Mouse (Mus musculus): ENCODE measurements around the gene Acd. TPM values are rescaled to one million over a fixed set of nuclear protein-coding genes. Genes with fewer than 3 reads are reported as not detected.

Acd gene
- polyA plus RNA-seq, 1 experiment from 2014 or later, result 41.7 TPM

DNA sequence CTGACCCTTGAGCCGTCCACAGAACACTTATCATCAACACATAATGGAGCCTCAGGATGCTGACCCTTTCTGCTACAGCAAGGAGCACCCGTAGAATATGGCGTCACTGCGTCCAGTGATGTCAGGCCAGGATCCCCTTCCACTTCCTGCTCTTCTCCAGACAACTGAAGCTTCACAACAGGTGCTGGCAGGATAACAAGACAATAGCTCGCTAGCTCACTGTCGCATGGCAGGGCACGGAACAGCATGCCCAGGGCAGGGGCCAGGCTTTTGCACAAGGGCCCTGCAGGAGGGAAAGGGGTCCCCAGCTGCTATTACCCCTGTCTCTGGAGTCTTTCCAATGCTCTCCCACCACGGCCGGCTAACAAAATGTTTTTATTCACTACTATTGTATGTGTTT lies 22.0 kb upstream of the Acd start:
- no peak overlapping the region for H3K27ac ChIP-seq (replicated peaks in 1 of 2; ENCODE audit: control insufficient read depth in 1 of 2, insufficient read depth in 1 of 2, low read depth in 2 of 2, low read length in 2 of 2)
- no peaks in the 10 kb centered on the region for H3K27me3 ChIP-seq (ENCODE audit: control insufficient read depth, insufficient read depth, low read length)
- no peak for ATAC-seq (ENCODE audit: insufficient number of reproducible peaks, insufficient read depth, low FRiP score, low read depth)
- no peak overlapping the region for H3K4me2 ChIP-seq (ENCODE audit: low read length)
- peaks cover 17% of the 10 kb centered on the region for H3K36me3 ChIP-seq (ENCODE audit: control insufficient read depth, insufficient read depth, low read length)
- H3K9ac ChIP-seq (ENCODE audit: low read length), result no peak overlapping the region
- no peaks in the 10 kb centered on the region for H3K9me3 ChIP-seq (ENCODE audit: control insufficient read depth, low read length)
- peaks cover 0 to 1% of the 10 kb centered on the region in 2 experiments; a peak in 1 of 4 replicates for H3K4me1 ChIP-seq (ENCODE audit: control insufficient read depth in 2 of 2, insufficient read depth in 2 of 2, low read length in 2 of 2)
- no peak overlapping the region for H3K4me3 ChIP-seq (ENCODE audit: control insufficient read depth in 1 of 2, insufficient read depth in 1 of 2, low read depth in 1 of 2, low read length in 2 of 2)
- WGBS, result 84% methylated on average over 9 of the region's 9 CpGs

DNA sequence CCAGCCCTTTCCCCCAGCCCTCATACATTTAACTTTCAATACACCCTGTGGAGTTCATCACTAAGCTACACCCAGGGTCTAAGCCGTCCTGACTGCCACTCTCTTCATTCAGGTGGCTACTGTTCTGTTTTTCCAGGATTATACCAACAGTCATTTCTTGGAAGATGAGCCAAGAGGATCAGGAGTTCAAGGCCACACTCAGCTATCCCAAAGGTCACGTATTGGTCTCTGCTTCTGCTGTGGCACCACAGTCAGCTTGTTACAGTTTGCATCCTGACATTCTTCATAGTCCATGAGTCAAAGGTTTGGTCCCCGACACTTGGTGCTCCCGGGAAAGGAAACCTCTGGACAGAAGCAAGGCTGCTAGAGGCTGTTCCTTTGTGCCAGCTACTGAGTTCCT lies 18.7 kb upstream of the Acd start:
- H3K27me3 ChIP-seq (ENCODE audit: control insufficient read depth, insufficient read depth, low read length), result no peaks in the 10 kb centered on the region
- no peak overlapping the region for H3K27ac ChIP-seq (replicated peaks in 1 of 2; ENCODE audit: control insufficient read depth in 1 of 2, insufficient read depth in 1 of 2, low read depth in 2 of 2, low read length in 2 of 2)
- H3K4me2 ChIP-seq (ENCODE audit: low read length), result no peak overlapping the region
- no peaks in the 10 kb centered on the region for H3K4me1 ChIP-seq (ENCODE audit: control insufficient read depth in 2 of 2, insufficient read depth in 2 of 2, low read length in 2 of 2)
- H3K9ac ChIP-seq (ENCODE audit: low read length), result no peak overlapping the region
- no peak overlapping the region for H3K4me3 ChIP-seq (ENCODE audit: control insufficient read depth in 1 of 2, insufficient read depth in 1 of 2, low read depth in 1 of 2, low read length in 2 of 2)
- H3K36me3 ChIP-seq (ENCODE audit: control insufficient read depth, insufficient read depth, low read length), result peaks cover 21% of the 10 kb centered on the region
- ATAC-seq (ENCODE audit: insufficient number of reproducible peaks, insufficient read depth, low FRiP score, low read depth), result no peak
- 87% methylated on average over 4 of the region's 4 CpGs for WGBS
- no peaks in the 10 kb centered on the region for H3K9me3 ChIP-seq (ENCODE audit: control insufficient read depth, low read length)

DNA sequence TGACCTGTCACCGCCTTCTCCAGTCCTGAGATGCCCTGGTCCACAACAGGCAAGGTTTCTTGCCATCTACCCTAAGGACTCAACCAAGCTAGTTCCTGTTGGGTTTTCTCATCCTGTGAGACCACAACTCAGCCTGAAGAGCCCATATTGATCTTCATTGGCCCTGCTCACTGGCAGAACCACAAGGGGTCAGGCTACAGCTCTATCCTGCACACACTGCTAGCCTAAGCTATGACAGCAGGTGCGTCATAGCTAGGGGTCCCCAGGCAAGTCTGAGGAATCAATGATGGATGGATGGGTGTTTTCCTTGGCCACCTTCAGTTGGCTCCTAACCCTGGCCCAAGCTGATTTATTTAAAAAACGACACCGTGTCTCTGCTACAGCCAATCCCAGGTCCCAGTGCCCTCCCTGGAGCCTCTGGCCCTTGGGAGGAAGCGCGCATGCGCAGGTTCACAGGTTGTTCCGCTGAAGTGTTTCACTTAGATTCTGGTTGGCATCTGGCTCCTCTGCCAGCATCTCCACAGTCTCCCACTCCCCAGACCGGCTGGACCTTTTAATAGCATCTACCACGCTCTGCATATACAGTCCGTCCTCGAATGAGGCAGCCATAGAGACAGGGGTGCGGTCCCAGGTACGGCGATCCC lies 15.5 kb upstream of the Acd start:
- no peak; the same call in 1 of the 2 replicates for ATAC-seq (ENCODE audit: insufficient number of reproducible peaks, insufficient read depth, low FRiP score, low read depth)
- H3K4me1 ChIP-seq (ENCODE audit: control insufficient read depth in 2 of 2, insufficient read depth in 2 of 2, low read length in 2 of 2), result no peaks in the 10 kb centered on the region
- H3K27ac ChIP-seq (replicated peaks in 1 of 2; ENCODE audit: control insufficient read depth in 1 of 2, insufficient read depth in 1 of 2, low read depth in 2 of 2, low read length in 2 of 2), result no peak overlapping the region
- H3K36me3 ChIP-seq (ENCODE audit: control insufficient read depth, insufficient read depth, low read length), result 0 out of 2 replicates have a peak, but pooled peaks cover 10% of the 10 kb centered on the region
- no peak overlapping the region for H3K4me3 ChIP-seq (ENCODE audit: control insufficient read depth in 1 of 2, insufficient read depth in 1 of 2, low read depth in 1 of 2, low read length in 2 of 2)
- no peak overlapping the region for H3K9ac ChIP-seq (ENCODE audit: low read length)
- WGBS, result 91% methylated on average over 15 of the region's 15 CpGs
- no peaks in the 10 kb centered on the region for H3K27me3 ChIP-seq (ENCODE audit: control insufficient read depth, insufficient read depth, low read length)
- H3K9me3 ChIP-seq (ENCODE audit: control insufficient read depth, low read length), result no peaks in the 10 kb centered on the region
- no peak overlapping the region for H3K4me2 ChIP-seq (ENCODE audit: low read length)

DNA sequence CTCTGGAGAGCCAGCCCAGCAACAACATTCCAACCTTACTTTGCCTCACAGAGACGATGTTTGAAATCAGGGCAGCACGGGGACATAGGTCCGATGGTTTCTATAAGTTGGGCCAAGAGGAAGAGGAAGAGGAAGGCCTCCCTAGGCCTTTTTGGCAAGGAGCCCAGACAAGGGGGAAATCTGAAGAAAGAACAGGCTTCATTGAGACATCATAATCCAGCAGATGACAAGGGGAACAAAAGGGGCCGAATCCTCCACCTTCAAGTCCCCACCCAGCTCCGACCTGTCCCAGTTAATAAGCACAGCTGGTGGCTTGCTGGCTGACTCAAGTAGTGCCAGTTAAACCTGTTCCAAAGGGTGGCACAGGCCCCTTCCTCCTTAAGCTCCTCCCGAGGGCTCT lies 14.1 kb upstream of the Acd start:
- H3K4me2 ChIP-seq (ENCODE audit: low read length), result no peak overlapping the region
- H3K36me3 ChIP-seq (ENCODE audit: control insufficient read depth, insufficient read depth, low read length), result 0 out of 2 replicates have a peak, but pooled peaks cover 10% of the 10 kb centered on the region
- no peaks in the 10 kb centered on the region for H3K9me3 ChIP-seq (ENCODE audit: control insufficient read depth, low read length)
- no peak overlapping the region for H3K4me3 ChIP-seq (ENCODE audit: control insufficient read depth in 1 of 2, insufficient read depth in 1 of 2, low read depth in 1 of 2, low read length in 2 of 2)
- no peak overlapping the region for H3K9ac ChIP-seq (ENCODE audit: low read length)
- 62% methylated on average over 6 of the region's 6 CpGs for WGBS
- no peaks in the 10 kb centered on the region for H3K4me1 ChIP-seq (ENCODE audit: control insufficient read depth in 2 of 2, insufficient read depth in 2 of 2, low read length in 2 of 2)
- ATAC-seq (ENCODE audit: insufficient number of reproducible peaks, insufficient read depth, low FRiP score, low read depth), result no peak
- peak overlapping the region in 1 of 2 experiments; percentile 44; a peak in 1 of 4 replicates for H3K27ac ChIP-seq (replicated peaks in 1 of 2; ENCODE audit: control insufficient read depth in 1 of 2, insufficient read depth in 1 of 2, low read depth in 2 of 2, low read length in 2 of 2)
- no peaks in the 10 kb centered on the region for H3K27me3 ChIP-seq (ENCODE audit: control insufficient read depth, insufficient read depth, low read length)

GRCm38 (mm10) chr8:105714139-105714538 lies 13.2 kb upstream of the Acd start:
- no peak overlapping the region for H3K9ac ChIP-seq (ENCODE audit: low read length)
- no peak for ATAC-seq (ENCODE audit: insufficient number of reproducible peaks, insufficient read depth, low FRiP score, low read depth)
- H3K27ac ChIP-seq (replicated peaks in 1 of 2; ENCODE audit: control insufficient read depth in 1 of 2, insufficient read depth in 1 of 2, low read depth in 2 of 2, low read length in 2 of 2), result peak overlapping the region in 1 of 2 experiments; percentile 25; a peak in 1 of 4 replicates
- H3K36me3 ChIP-seq (ENCODE audit: control insufficient read depth, insufficient read depth, low read length), result 0 out of 2 replicates have a peak, but pooled peaks cover 10% of the 10 kb centered on the region
- 11% methylated on average over 3 of the region's 3 CpGs for WGBS
- H3K4me1 ChIP-seq (ENCODE audit: control insufficient read depth in 2 of 2, insufficient read depth in 2 of 2, low read length in 2 of 2), result no peaks in the 10 kb centered on the region
- no peaks in the 10 kb centered on the region for H3K9me3 ChIP-seq (ENCODE audit: control insufficient read depth, low read length)
- no peak overlapping the region for H3K4me2 ChIP-seq (ENCODE audit: low read length)
- no peak overlapping the region for H3K4me3 ChIP-seq (ENCODE audit: control insufficient read depth in 1 of 2, insufficient read depth in 1 of 2, low read depth in 1 of 2, low read length in 2 of 2)
- no peaks in the 10 kb centered on the region for H3K27me3 ChIP-seq (ENCODE audit: control insufficient read depth, insufficient read depth, low read length)

- Histone ChIP-seq H3K36me3 (ENCODE audit: control insufficient read depth, insufficient read depth, low read length) (0 out of 2 replicates have a peak, but pooled peaks cover 10% of the 10 kb centered on the region), H3K4me2 (ENCODE audit: low read length) (no peak overlapping the region), H3K27me3 (ENCODE audit: control insufficient read depth, insufficient read depth, low read length) (no peaks in the 10 kb centered on the region), H3K4me1 (ENCODE audit: control insufficient read depth in 2 of 2, insufficient read depth in 2 of 2, low read length in 2 of 2) (peaks cover 2 to 4% of the 10 kb centered on the region in 2 experiments; a peak in 1 of 4 replicates), H3K9ac (ENCODE audit: low read length) (no peak overlapping the region), H3K4me3 (ENCODE audit: control insufficient read depth in 1 of 2, insufficient read depth in 1 of 2, low read depth in 1 of 2, low read length in 2 of 2) (no peak overlapping the region), H3K9me3 (ENCODE audit: control insufficient read depth, low read length) (no peaks in the 10 kb centered on the region), H3K27ac (replicated peaks in 1 of 2; ENCODE audit: control insufficient read depth in 1 of 2, insufficient read depth in 1 of 2, low read depth in 2 of 2, low read length in 2 of 2) (no peak overlapping the region)
- 71% methylated on average over 3 of the region's 3 CpGs for WGBS
- no peak for ATAC-seq (ENCODE audit: insufficient number of reproducible peaks, insufficient read depth, low FRiP score, low read depth)
Observed at GRCm38 (mm10) chr8:105712286-105712685, 11.4 kb upstream of the Acd start.

DNA sequence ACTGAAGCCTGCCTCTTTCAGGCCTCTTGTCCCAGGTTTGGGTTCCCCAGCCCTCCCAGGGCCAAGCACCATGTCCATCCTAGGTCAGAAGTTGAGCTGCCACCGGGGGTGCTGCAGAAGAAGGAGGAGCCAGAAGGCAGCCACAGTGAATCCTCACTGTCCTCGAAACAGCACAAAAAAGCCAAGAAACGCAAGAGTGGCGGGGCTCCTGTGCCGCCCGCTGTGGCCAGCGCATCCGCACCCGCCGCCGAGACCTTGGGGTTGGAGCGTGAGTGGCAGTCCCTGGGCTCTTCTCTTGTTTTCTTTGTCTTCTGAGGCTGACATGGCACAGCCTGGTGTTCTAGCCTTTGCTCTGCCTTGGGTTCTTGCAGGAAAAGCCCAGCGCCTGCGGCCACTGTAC lies 8.4 kb upstream of the Acd start:
- no peaks in the 10 kb centered on the region for H3K27me3 ChIP-seq (ENCODE audit: control insufficient read depth, insufficient read depth, low read length)
- no peak overlapping the region for H3K27ac ChIP-seq (replicated peaks in 1 of 2; ENCODE audit: control insufficient read depth in 1 of 2, insufficient read depth in 1 of 2, low read depth in 2 of 2, low read length in 2 of 2)
- H3K9ac ChIP-seq (ENCODE audit: low read length), result no peak overlapping the region
- peaks cover 2 to 8% of the 10 kb centered on the region in 2 experiments; a peak in 1 of 4 replicates for H3K4me1 ChIP-seq (ENCODE audit: control insufficient read depth in 2 of 2, insufficient read depth in 2 of 2, low read length in 2 of 2)
- H3K4me3 ChIP-seq (ENCODE audit: control insufficient read depth in 1 of 2, insufficient read depth in 1 of 2, low read depth in 1 of 2, low read length in 2 of 2), result no peak overlapping the region
- no peak for ATAC-seq (ENCODE audit: insufficient number of reproducible peaks, insufficient read depth, low FRiP score, low read depth)
- no peak overlapping the region for H3K4me2 ChIP-seq (ENCODE audit: low read length)
- no peaks in the 10 kb centered on the region for H3K9me3 ChIP-seq (ENCODE audit: control insufficient read depth, low read length)
- no peaks in the 10 kb centered on the region for H3K36me3 ChIP-seq (ENCODE audit: control insufficient read depth, insufficient read depth, low read length)
- 71% methylated on average over 14 of the region's 14 CpGs for WGBS

DNA sequence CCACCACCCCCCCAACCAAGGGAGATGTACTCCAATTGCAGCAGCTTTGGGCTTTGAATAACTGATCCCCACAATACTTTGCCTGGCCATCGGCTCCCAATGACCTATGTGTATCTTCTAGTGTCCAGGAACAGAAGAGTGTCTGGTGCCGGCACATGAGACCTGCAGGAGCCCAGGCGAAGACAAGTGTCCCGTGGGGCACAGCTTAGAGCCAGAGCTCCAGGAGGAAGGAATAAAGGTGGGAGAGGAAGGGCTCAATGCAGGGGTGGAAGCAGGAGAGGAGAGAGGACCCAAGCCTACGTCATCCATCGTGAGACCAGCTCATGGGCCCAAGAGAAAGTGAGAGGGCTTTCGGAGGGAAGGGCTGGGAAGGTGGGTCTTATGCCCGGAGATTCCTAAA lies 7.8 kb upstream of the Acd start:
- Histone ChIP-seq H3K27ac (replicated peaks in 1 of 2; ENCODE audit: control insufficient read depth in 1 of 2, insufficient read depth in 1 of 2, low read depth in 2 of 2, low read length in 2 of 2) (no peak overlapping the region), H3K9ac (ENCODE audit: low read length) (no peak overlapping the region), H3K4me1 (ENCODE audit: control insufficient read depth in 2 of 2, insufficient read depth in 2 of 2, low read length in 2 of 2) (peaks cover 2 to 8% of the 10 kb centered on the region in 2 experiments; a peak in 1 of 4 replicates), H3K4me3 (ENCODE audit: control insufficient read depth in 1 of 2, insufficient read depth in 1 of 2, low read depth in 1 of 2, low read length in 2 of 2) (no peak overlapping the region), H3K36me3 (ENCODE audit: control insufficient read depth, insufficient read depth, low read length) (peaks cover 4% of the 10 kb centered on the region; the same call in 1 of the 2 replicates), H3K9me3 (ENCODE audit: control insufficient read depth, low read length) (no peaks in the 10 kb centered on the region), H3K27me3 (ENCODE audit: control insufficient read depth, insufficient read depth, low read length) (no peaks in the 10 kb centered on the region), H3K4me2 (ENCODE audit: low read length) (no peak overlapping the region)
- 85% methylated on average over 8 of the region's 8 CpGs for WGBS
- no peak for ATAC-seq (ENCODE audit: insufficient number of reproducible peaks, insufficient read depth, low FRiP score, low read depth)

All from heart, embryonic 14.5 days (tissue).